Mouse (Mus musculus) cerebellum, adult 2 months (tissue): ENCODE measurements at regions not wholly inside any gene's neighbourhood (a gene's known extent, or its start where the extent isn't known, plus 50 kb on each side); places are given as distances from the start of the nearest gene placed in this dataset.

Experiments used
- CTCF ChIP-seq: fragments of 200-500 bp; IDR thresholded peaks from 2 replicates; pipeline ENCODE4 v1.5.1; 2011; ENCODE audit warnings: low read depth, mild to moderate bottlenecking, control low read depth, low read length, moderate library complexity, borderline replicate concordance; ENCODE audit not compliant: insufficient read depth
- POLR2A ChIP-seq: fragments of 200-500 bp; IDR thresholded peaks from 2 replicates; pipeline ENCODE4 v1.6.1; 2011; ENCODE audit warnings: low read length, control low read depth, borderline replicate concordance; ENCODE audit not compliant: insufficient read depth

- TF ChIP-seq CTCF = no peak
- no peak for TF ChIP-seq POLR2A
Measured at GRCm38 (mm10) chr7:74172504-74173229, 159.2 kb upstream of the St8sia2 start.
